ENCODE assay signal across 28 mouse cellular contexts in the genomic region with DNA sequence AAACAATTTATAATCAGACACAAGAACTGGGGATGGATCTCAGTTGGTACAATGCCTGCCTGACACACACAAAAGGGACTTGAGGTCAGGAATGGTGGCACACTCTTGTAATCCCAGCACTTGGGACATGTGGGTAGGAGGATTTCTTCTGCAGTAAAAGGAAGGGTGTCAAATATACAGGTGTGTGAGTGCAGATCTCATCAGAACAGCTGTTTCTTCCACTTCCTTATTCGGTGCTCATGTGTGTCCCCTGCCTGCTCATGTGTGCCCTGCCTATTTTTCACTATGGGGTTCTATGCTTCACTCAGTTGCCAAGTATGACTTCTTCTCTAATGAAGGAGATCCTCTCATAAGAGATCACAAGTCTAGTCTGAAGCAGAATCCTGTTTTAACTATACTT. TPM values are rescaled to one million over a fixed set of nuclear protein-coding genes. Genes with fewer than 3 reads are reported as not detected.
"Had no signal": no experiment of that assay in that cellular context is flagged by ENCODE, and none has a peak within 500 bp of the region (broad histone marks: within the 10 kb centered on the region; RNA-seq: fewer than 3 reads in every experiment).

No protein-coding gene starts in this region.

- H3K27ac ChIP-seq: kidney, embryonic 15.5 days; limb, embryonic 12.5 days; limb, embryonic 15.5 days; liver, embryonic 12.5 days; liver, embryonic 15.5 days; midbrain, embryonic 12.5 days; midbrain, embryonic 15.5 days; neural tube, embryonic 13.5 days had no signal

- DNase-seq: kidney, adult 2 months; kidney, postnatal 10 days; kidney, postnatal 36 days; left cerebral cortex, postnatal 4 days; lung, embryonic 14.5 days; lung, postnatal 36 days; right cerebral cortex, adult 18-20 months; right cerebral cortex, postnatal 14 days; right cerebral cortex, postnatal 4 days; thymus, adult 18-20 months; thymus, postnatal 36 days had no signal

- H3K36me3 ChIP-seq: kidney, embryonic 15.5 days; limb, embryonic 12.5 days; limb, embryonic 15.5 days; liver, embryonic 12.5 days; liver, embryonic 15.5 days; midbrain, embryonic 12.5 days; midbrain, embryonic 15.5 days; neural tube, embryonic 13.5 days had no signal

- ATAC-seq: intestine, postnatal 0 days; liver, embryonic 12.5 days; lung, postnatal 0 days; midbrain, embryonic 15.5 days had no signal

- H3K27me3 ChIP-seq: kidney, embryonic 15.5 days; limb, embryonic 12.5 days; limb, embryonic 15.5 days; liver, embryonic 12.5 days; midbrain, embryonic 12.5 days; midbrain, embryonic 15.5 days; neural tube, embryonic 13.5 days had no signal

- H3K9me3 ChIP-seq: kidney, embryonic 15.5 days; limb, embryonic 12.5 days; limb, embryonic 15.5 days; liver, embryonic 12.5 days; liver, embryonic 15.5 days; midbrain, embryonic 12.5 days; midbrain, embryonic 15.5 days; neural tube, embryonic 13.5 days had no signal

- H3K9ac ChIP-seq: kidney, embryonic 15.5 days; limb, embryonic 12.5 days; limb, embryonic 15.5 days; liver, embryonic 12.5 days; liver, embryonic 15.5 days; lung, embryonic 14.5 days; midbrain, embryonic 12.5 days; midbrain, embryonic 15.5 days; neural tube, embryonic 13.5 days had no signal

- H3K4me3 ChIP-seq: kidney, embryonic 15.5 days; limb, embryonic 12.5 days; limb, embryonic 15.5 days; liver, embryonic 12.5 days; liver, embryonic 15.5 days; midbrain, embryonic 12.5 days; midbrain, embryonic 15.5 days; myocyte; neural tube, embryonic 13.5 days had no signal

- H3K4me2 ChIP-seq: kidney, embryonic 15.5 days; limb, embryonic 12.5 days; limb, embryonic 15.5 days; liver, embryonic 12.5 days; liver, embryonic 15.5 days; lung, embryonic 14.5 days; midbrain, embryonic 12.5 days; midbrain, embryonic 15.5 days; neural tube, embryonic 13.5 days had no signal

- H3K4me1 ChIP-seq: kidney, embryonic 15.5 days; limb, embryonic 12.5 days; limb, embryonic 15.5 days; liver, embryonic 12.5 days; liver, embryonic 15.5 days; midbrain, embryonic 12.5 days; midbrain, embryonic 15.5 days; neural tube, embryonic 13.5 days had no signal

RNA-seq across cellular contexts. Expression of gene Mmp7, which starts 50.8 kb away (rescaled TPM):
- total RNA-seq: layer of hippocampus, adult 8-10 months; layer of hippocampus, postnatal 10 days; left cerebral cortex, adult 8-10 months; left cerebral cortex, postnatal 14 days; left cerebral cortex, postnatal 4 days had no signal
- polyA plus RNA-seq: kidney, adult 2 months; kidney, embryonic 15.5 days; limb, embryonic 12.5 days; liver, embryonic 12.5 days; liver, embryonic 15.5 days; lung, postnatal 0 days; midbrain, embryonic 12.5 days; midbrain, embryonic 15.5 days; myocyte; neural tube, embryonic 13.5 days; testis, adult 2 months; urinary bladder, adult 2 months had no signal
